Mouse (Mus musculus) left cerebral cortex, postnatal 25 days (tissue): ENCODE data around the gene Dgkh. TPM values are rescaled to one million over a fixed set of nuclear protein-coding genes. Genes with fewer than 3 reads are reported as not detected.

Experiments used
- DNase-seq, 2 experiments: peaks; one replicate each; pipeline ENCODE4 v3.0.0; 2022; ENCODE audit warnings: low spot score in 2 of 2, mixed read lengths in 1 of 2
- intact Hi-C: fragments of 180-260 bp; cut with DNase I; formaldehyde crosslinking; loops from one replicate; pipeline ENCODE4 v1.15.1; 2025
- total RNA-seq, 2 experiments: library from RNA; stranded (reverse); gene quantifications; 2 replicates each; pipeline ENCODE4 v1.2.3; 2021

Gene Dgkh
- total RNA-seq, 2 experiments from 2014 or later = 79.4 to 84.9 TPM

- peak in 1 of 2 experiments; percentile 75 for DNase-seq
- intact Hi-C loops = no loop called here
Measured at GRCm38 (mm10) chr14:78649525-78650274, 82.9 kb downstream of the Dgkh start.

- intact Hi-C loops = no loop called here
- DNase-seq = no peak
Measured at GRCm38 (mm10) chr14:78645622-78646021, 87.0 kb downstream of the Dgkh start.

GRCm38 (mm10) chr14:78641314-78641713, 91.3 kb downstream of the Dgkh start:
- no peak for DNase-seq
- intact Hi-C loops = no loop called here

- DNase-seq = no peak
- intact Hi-C loops = no loop called here
Measured at GRCm38 (mm10) chr14:78639691-78640090, 92.9 kb downstream of the Dgkh start.

- DNase-seq = no peak
- intact Hi-C loops = no loop called here
Measured at GRCm38 (mm10) chr14:78635612-78636400, 96.8 kb downstream of the Dgkh start.

- intact Hi-C loops = no loop called here
- peak in 1 of 2 experiments; percentile 55 for DNase-seq
Measured at GRCm38 (mm10) chr14:78632747-78633146, 99.8 kb downstream of the Dgkh start.

- intact Hi-C loops = no loop called here
- no peak for DNase-seq
Measured at GRCm38 (mm10) chr14:78630923-78631875, 101.4 kb downstream of the Dgkh start.

GRCm38 (mm10) chr14:78627516-78628275, 104.9 kb downstream of the Dgkh start:
- peak; percentile 57 to 78 for DNase-seq

GRCm38 (mm10) chr14:78618883-78619295, 113.7 kb downstream of the Dgkh start:
- no peak for DNase-seq
- intact Hi-C loops = no loop called here

More at GRCm38 (mm10) chr14:78627516-78628275, 104.9 kb downstream of the Dgkh start:
- intact Hi-C loops = no loop called here

- intact Hi-C loops = loop anchor here (5.0 kb wide), 1 partner anchor 494 kb away; no protein-coding TSS in a partner anchor
- DNase-seq = peak; percentile 49 to 62
Measured at GRCm38 (mm10) chr14:78613569-78613968, 119.0 kb downstream of the Dgkh start.

- no peak for DNase-seq
- intact Hi-C loops = loop anchor here (5.0 kb wide), 1 partner anchor 495 kb away; no protein-coding TSS in a partner anchor
Measured at GRCm38 (mm10) chr14:78612111-78612788, 120.3 kb downstream of the Dgkh start.

GRCm38 (mm10) chr14:78594916-78595315, 137.7 kb downstream of the Dgkh start:
- DNase-seq = no peak
- intact Hi-C loops = no loop called here

GRCm38 (mm10) chr14:78592965-78593364, 139.6 kb downstream of the Dgkh start:
- intact Hi-C loops = no loop called here
- no peak for DNase-seq

- intact Hi-C loops = no loop called here
- DNase-seq = peak; percentile 57 to 62
Measured at GRCm38 (mm10) chr14:78590335-78590734, 142.2 kb downstream of the Dgkh start.

- peak; percentile 54 to 87 for DNase-seq
- intact Hi-C loops = no loop called here
Measured at GRCm38 (mm10) chr14:78584222-78584621, 148.4 kb downstream of the Dgkh start.

GRCm38 (mm10) chr14:78583168-78583567, 149.4 kb downstream of the Dgkh start:
- no peak for DNase-seq
- intact Hi-C loops = no loop called here

- intact Hi-C loops = no loop called here
- DNase-seq = no peak
Measured at GRCm38 (mm10) chr14:78575899-78576298, 156.7 kb downstream of the Dgkh start.

GRCm38 (mm10) chr14:78568410-78568809, 164.2 kb downstream of the Dgkh start:
- DNase-seq = no peak
- intact Hi-C loops = no loop called here
